Mouse (Mus musculus) MEL (cell line): ENCODE data around the gene Nudt21.

ENCODE experiments used
- EP300 ChIP-seq, 2 experiments: IDR thresholded peaks; 2 replicates each; pipeline ENCODE4 v1.6.1; 2011; ENCODE audit warnings: improper control_type of control experiment in 2 of 2, low read length in 2 of 2, low read depth in 1 of 2, mild to moderate bottlenecking in 1 of 2
- GATA1 ChIP-seq: IDR thresholded peaks from 2 replicates; pipeline ENCODE4 v1.6.1; 2011; ENCODE audit warnings: low read depth, low read length, improper control_type of control experiment
- MAX ChIP-seq: IDR thresholded peaks from 2 replicates; pipeline ENCODE4 v1.6.1; 2011; ENCODE audit warnings: low read length, improper control_type of control experiment
- MXI1 ChIP-seq: IDR thresholded peaks from 2 replicates; pipeline ENCODE4 v1.6.1; 2011; ENCODE audit warnings: mild to moderate bottlenecking, low read depth, low read length, improper control_type of control experiment
- SIN3A ChIP-seq: IDR thresholded peaks from 2 replicates; pipeline ENCODE4 v1.6.1; 2012; ENCODE audit warnings: low read length, improper control_type of control experiment, inconsistent platforms
- ZKSCAN1 ChIP-seq: IDR thresholded peaks from 2 replicates; pipeline ENCODE4 v1.6.1; 2012; ENCODE audit warnings: low read depth, mild to moderate bottlenecking, inconsistent platforms, low read length, improper control_type of control experiment, moderate library complexity
- ZNF384 ChIP-seq: IDR thresholded peaks from 2 replicates; pipeline ENCODE4 v1.6.1; 2012; ENCODE audit warnings: low read depth, mild to moderate bottlenecking, inconsistent platforms, low read length, improper control_type of control experiment

- peak; percentile 60; the same call in 1 of the 2 replicates for TF ChIP-seq MAX
- peak; percentile 65 for TF ChIP-seq GATA1
- no peak for TF ChIP-seq ZNF384
- TF ChIP-seq ZKSCAN1 = no peak; the same call in 1 of the 2 replicates
- peak; percentile 83 for TF ChIP-seq SIN3A
- peak; percentile 85 for TF ChIP-seq MXI1
- TF ChIP-seq EP300 (IDR thresholded peaks at IDR 0.05; ENCODE audit: low read depth in 1 of 2, low read length in 2 of 2) = peak; percentile 8 to 69; a peak in 3 of 4 replicates
Observed at GRCm38 (mm10) chr8:94011076-94012012, 25.5 kb downstream of the Nudt21 start.
